Mouse (Mus musculus) thymus, adult 2 months (tissue): ENCODE measurements around the gene 5330417H12Rik. TPM values are rescaled to one million over a fixed set of nuclear protein-coding genes. Genes with fewer than 3 reads are reported as not detected.
A peak's percentile ranks its signal among the peaks of the same experiment; 100 is the strongest.

Experiments used
- DNase-seq: peaks from one replicate; pipeline ENCODE4 v3.0.0; 2021
- H3K27ac ChIP-seq: fragments of 200-500 bp; 2 replicates; pipeline ENCODE4 v1.5.1; 2012; ENCODE audit warnings: low read length, control low read depth; ENCODE audit not compliant: control insufficient read depth, insufficient read depth
- H3K27me3 ChIP-seq: fragments of 200-500 bp; 2 replicates; pipeline ENCODE4 v1.6.1; 2012; ENCODE audit warnings: mild to moderate bottlenecking, low read length, moderate library complexity, mixed read lengths; ENCODE audit not compliant: control insufficient read depth, insufficient read depth
- H3K36me3 ChIP-seq: fragments of 200-500 bp; 2 replicates; pipeline ENCODE4 v1.6.1; 2012; ENCODE audit warnings: mild to moderate bottlenecking, low read length, moderate library complexity; ENCODE audit not compliant: control insufficient read depth, insufficient read depth
- H3K4me1 ChIP-seq: fragments of 200-500 bp; replicated peaks from 2 replicates; pipeline ENCODE4 v1.6.1; 2012; ENCODE audit warnings: low read length; ENCODE audit not compliant: control insufficient read depth, insufficient read depth
- H3K4me3 ChIP-seq: fragments of 200-500 bp; 2 replicates; pipeline ENCODE4 v1.5.1; 2012; ENCODE audit warnings: mild to moderate bottlenecking, low read length, control low read depth, moderate library complexity; ENCODE audit not compliant: control insufficient read depth, insufficient read depth
- CTCF ChIP-seq: fragments of 200-500 bp; IDR thresholded peaks from 2 replicates; pipeline ENCODE4 v1.5.1; 2012; ENCODE audit warnings: mild to moderate bottlenecking, control low read depth, low read length, moderate library complexity, borderline replicate concordance; ENCODE audit not compliant: control insufficient read depth, poor library complexity, insufficient read depth; ENCODE audit errors: extremely low read depth
- POLR2A ChIP-seq: fragments of 200-500 bp; IDR thresholded peaks from 2 replicates; pipeline ENCODE4 v1.6.1; 2012; ENCODE audit warnings: mild to moderate bottlenecking, low read length, control low read depth, moderate library complexity; ENCODE audit not compliant: control insufficient read depth, poor library complexity, insufficient read depth; ENCODE audit errors: extremely low read depth
- WGBS: fragments of 180-500 bp; shearing (Covaris S2); methylation state at CpG from one replicate; pipeline ENCODE4 v1.1.7; 2018; 5-methylcytosine and 5-hydroxymethylcytosine counted together
- polyA plus RNA-seq: library from polyadenylated mRNA; depleted of rRNA; stranded (reverse); fragments of >200 nt; gene quantifications from 2 replicates; pipeline ENCODE4 v1.2.3, GENCODE M21; 2012

The 5330417H12Rik gene
- polyA plus RNA-seq, 1 experiment, result not detected

DNA sequence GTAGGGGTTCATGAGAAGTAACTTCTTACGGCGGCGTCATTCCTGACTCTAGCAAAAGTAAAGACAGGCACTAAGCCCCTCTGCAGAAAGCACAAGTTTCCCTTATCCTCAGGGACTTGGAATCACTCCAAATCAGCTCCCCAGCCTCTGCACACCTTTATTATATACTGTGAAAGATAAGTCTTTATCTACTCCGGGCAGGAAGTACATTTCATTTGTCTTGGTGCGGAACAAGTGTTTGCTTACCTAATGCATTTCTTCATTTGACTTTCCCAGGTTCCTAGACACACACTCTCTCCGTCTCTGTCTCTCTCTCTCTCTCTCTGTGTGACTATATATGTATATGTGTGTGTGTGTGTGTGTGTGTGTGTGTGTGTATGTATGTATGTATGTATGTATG, 38.7 kb upstream of the 5330417H12Rik start:
- Histone ChIP-seq H3K27me3 (no peaks in the 10 kb centered on the region; the same call in 1 of the 2 replicates), H3K4me1 (peaks cover 31% of the 10 kb centered on the region), H3K27ac (no peak overlapping the region), H3K36me3 (no peaks in the 10 kb centered on the region), H3K4me3 (no peak overlapping the region)
- WGBS, result 88% methylated on average over 6 of the region's 6 CpGs
- no peak for DNase-seq
- TF ChIP-seq POLR2A (no peak), CTCF (no peak)

DNA sequence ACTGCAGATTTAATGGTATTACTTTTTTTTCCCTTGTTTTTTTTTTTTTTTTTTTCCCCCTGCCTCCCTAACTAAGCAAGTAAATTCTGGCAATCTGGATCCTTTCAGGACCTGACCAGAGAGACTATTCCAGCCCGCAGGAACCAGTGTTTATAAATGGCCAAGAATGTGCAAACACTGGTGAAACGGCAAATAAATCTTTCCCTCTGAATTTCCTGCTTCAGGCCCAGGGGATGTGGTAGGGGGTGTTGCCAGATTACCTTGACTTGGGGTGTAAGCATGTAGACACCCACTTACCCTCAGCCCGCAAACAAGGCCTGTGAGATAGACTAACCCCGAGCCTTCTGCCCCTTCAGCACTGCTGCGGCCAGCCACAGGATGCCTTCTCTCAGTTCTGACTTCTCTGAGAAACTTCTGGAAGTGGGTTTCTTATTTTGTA, 36.9 kb upstream of the 5330417H12Rik start:
- no peak for DNase-seq
- Histone ChIP-seq H3K4me1 (peaks cover 32% of the 10 kb centered on the region), H3K4me3 (no peak overlapping the region), H3K27ac (no peak overlapping the region), H3K27me3 (no peaks in the 10 kb centered on the region; the same call in 1 of the 2 replicates), H3K36me3 (no peaks in the 10 kb centered on the region)
- no peak for TF ChIP-seq POLR2A
- no peak for TF ChIP-seq CTCF
- WGBS, result 98% methylated on average over 5 of the region's 5 CpGs

DNA sequence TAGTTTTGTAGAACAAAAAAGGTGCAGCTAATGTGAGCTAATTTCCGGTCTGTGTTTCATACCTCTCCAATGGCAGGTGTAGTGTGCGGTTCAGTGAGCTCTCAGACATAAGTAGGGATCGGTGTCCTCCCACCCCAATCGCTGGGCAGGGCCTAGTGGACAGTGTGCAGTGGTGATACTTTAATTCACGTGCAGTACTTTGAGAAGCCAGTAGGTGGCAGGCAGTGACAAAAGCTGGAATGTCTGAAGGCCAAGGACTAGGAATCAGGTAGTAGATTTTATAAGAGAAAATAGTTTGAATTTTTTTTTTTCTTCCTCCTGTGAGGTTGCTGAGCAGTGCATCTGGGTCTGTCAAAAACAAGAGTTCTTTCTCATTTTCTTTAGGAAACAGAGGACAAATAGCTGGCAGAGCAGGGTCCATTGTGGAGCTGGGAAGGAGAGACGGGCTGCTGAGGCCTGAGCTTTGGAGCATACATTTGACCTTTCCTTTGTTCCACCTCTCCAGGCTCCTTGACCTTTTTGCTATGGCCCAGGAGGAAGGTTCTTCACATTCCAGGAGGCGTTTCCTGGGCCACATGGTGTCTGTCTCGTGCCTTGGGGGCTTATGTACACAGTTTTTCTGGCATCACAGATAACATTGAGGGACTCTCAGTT, 36.4 kb upstream of the 5330417H12Rik start:
- no peak overlapping the region for H3K27ac ChIP-seq
- WGBS, result 53% methylated on average over 8 of the region's 8 CpGs
- no peaks in the 10 kb centered on the region for H3K36me3 ChIP-seq
- H3K4me1 ChIP-seq, result peaks cover 29% of the 10 kb centered on the region
- DNase-seq, result peak; percentile 62
- TF ChIP-seq POLR2A (no peak), CTCF (0 out of 2 replicates have a peak, but pooled peaks have one; percentile 32)
- no peaks in the 10 kb centered on the region; the same call in 1 of the 2 replicates for H3K27me3 ChIP-seq
- H3K4me3 ChIP-seq, result no peak overlapping the region

DNA sequence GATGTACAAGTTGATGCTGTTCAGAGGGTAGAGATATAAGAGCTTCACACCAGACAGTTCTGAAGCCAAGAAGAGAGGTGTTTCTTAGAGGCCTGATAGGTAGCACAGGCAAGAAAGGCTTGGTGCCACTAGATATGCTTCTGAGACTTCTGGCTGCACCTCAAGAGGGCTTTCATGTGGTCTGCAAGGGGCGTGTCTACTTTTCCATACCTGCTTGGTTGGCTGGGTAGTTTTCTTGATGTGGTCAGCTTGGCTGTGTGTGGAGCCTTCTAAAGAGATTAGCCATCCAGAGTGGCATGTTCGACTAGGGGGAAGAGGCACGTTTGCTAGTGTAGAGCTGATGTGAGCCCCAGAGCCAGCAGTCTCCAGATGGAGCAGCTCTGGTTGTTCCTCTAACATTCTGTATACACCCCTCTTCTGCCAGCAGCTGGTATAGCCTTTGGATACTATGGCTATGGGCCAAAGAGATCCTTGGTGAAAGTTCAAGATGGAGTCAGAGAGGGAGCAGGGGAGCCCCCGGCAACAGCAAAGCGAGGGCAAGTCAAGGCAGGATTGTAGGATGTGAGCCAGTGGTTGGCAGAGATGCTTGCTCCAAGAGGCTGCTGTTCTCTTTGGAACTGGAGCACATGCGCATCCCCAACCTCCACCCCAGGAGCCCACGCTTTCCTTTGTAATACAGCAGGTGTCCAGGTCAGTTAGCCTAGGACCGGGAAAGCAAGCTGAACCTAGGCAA, 34.4 kb upstream of the 5330417H12Rik start:
- 59% methylated on average over 8 of the region's 8 CpGs for WGBS
- H3K27ac ChIP-seq, result no peak overlapping the region
- H3K4me3 ChIP-seq, result no peak overlapping the region
- DNase-seq, result peak; percentile 65
- TF ChIP-seq CTCF (no peak), POLR2A (no peak)
- H3K4me1 ChIP-seq, result peaks cover 16% of the 10 kb centered on the region
- no peaks in the 10 kb centered on the region for H3K27me3 ChIP-seq
- no peaks in the 10 kb centered on the region for H3K36me3 ChIP-seq

DNA sequence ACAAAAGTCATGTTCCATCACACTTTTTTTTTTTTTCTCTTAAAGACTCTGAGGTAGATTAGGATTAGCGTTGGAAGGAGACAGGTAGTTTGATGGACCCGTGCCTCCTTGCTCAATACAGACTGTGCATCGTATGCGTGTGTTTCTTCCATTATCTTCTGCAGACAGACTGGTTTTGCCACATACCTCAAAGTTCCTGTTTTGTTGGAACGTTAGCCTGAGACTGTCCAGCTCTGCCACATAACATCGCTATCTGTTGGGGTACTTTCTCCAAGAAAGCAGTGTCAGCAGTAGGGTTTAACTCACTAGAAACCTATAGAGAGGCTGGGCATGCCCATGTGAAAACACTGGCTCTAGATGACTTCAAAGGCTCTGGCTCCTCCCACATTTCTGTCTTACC, 31.5 kb upstream of the 5330417H12Rik start:
- Histone ChIP-seq H3K36me3 (no peaks in the 10 kb centered on the region), H3K4me3 (no peak overlapping the region), H3K27me3 (no peaks in the 10 kb centered on the region), H3K27ac (no peak overlapping the region), H3K4me1 (peaks cover 11% of the 10 kb centered on the region)
- TF ChIP-seq POLR2A, result no peak
- TF ChIP-seq CTCF, result no peak
- no peak for DNase-seq
- 12% methylated on average over 6 of the region's 6 CpGs for WGBS

DNA sequence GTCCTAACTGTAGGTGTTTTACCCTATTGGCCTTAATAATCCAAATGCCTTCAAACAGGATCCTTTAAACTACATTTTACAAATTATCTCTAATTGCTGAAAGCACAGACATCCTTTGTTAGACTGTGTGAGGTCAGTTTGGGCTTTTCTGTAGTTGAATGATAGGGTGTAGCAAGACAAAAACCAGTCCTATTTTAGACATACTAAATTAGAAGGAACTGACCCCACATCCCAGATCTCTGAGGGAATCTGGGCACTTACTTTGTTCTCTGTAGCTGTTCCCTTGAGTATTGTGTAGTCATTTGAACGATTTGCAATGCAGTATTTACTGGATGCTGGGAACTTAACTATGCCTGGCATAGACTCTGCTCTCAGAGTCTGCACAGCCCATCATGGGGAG, 26.9 kb upstream of the 5330417H12Rik start:
- Histone ChIP-seq H3K36me3 (no peaks in the 10 kb centered on the region), H3K27ac (no peak overlapping the region), H3K27me3 (no peaks in the 10 kb centered on the region), H3K4me1 (no peaks in the 10 kb centered on the region), H3K4me3 (no peak overlapping the region)
- TF ChIP-seq POLR2A (no peak), CTCF (no peak)
- DNase-seq, result no peak
- 81% methylated on average over 1 of the region's 1 CpGs for WGBS

DNA sequence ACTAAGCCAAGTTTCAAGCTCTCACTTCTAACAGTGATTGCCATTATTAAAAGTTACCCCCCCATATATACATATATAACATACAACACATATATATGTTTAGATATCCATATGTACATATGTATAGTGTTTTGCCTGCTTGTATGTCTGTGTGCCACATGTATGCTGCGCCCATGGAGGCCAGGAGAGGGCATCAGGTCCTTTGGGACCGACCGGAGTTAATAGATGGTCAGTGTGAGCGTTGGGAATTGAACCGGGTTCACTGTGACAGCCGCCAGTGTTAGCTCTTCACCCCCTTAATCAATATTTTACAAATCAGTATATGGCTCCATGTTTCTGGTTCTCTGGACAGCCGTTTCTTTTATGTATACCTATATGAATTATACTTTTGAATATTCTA, 25.0 kb upstream of the 5330417H12Rik start:
- TF ChIP-seq CTCF (no peak), POLR2A (no peak)
- DNase-seq, result no peak
- Histone ChIP-seq H3K27ac (no peak overlapping the region), H3K4me3 (no peak overlapping the region), H3K36me3 (no peaks in the 10 kb centered on the region), H3K4me1 (no peaks in the 10 kb centered on the region), H3K27me3 (no peaks in the 10 kb centered on the region)
- 95% methylated on average over 7 of the region's 7 CpGs for WGBS
